Mouse (Mus musculus): ENCODE data around the gene Gm45837.

- TF ChIP-seq POLR2A (IDR thresholded peaks at IDR 0.05; ENCODE audit: extremely low read depth, insufficient read depth, low read length) (no peak), CTCF (IDR thresholded peaks at IDR 0.05; ENCODE audit: low read depth, low read length) (no peak)
Observed at GRCm38 (mm10) chr7:101479841-101480240, 69.2 kb downstream of the Gm45837 start.

Data from liver, adult 2 months (tissue).